Mouse (Mus musculus) embryo, embryonic 10 days (tissue): ENCODE results near the gene Rpl36a-ps1.

Experiments
- DNase-seq: peaks from one replicate; pipeline ENCODE4 v3.0.0-alpha.2; 2015; ENCODE audit warnings: low spot score

Gene Rpl36a-ps1

GRCm38 (mm10) chr14:98951626-98952290, 42.4 kb downstream of the Rpl36a-ps1 start:
- DNase-seq = no peak
